Mouse (Mus musculus) frontal cortex, postnatal 36 days (tissue): Measurements from ENCODE around the gene Gm11567.
"Not testable (repeated sequence)": the region's sequence is repeated elsewhere in the genome, so short reads cannot be mapped to it uniquely, and the experiment has no call there.

ENCODE experiments used
- DNase-seq, 2 experiments: peaks; one replicate each; pipeline ENCODE4 v3.0.0; 2022; ENCODE audit warnings: low spot score in 2 of 2

Gene Gm11567

GRCm38 (mm10) chr11:99878887-99879286 lies at the start of gene Gm11567:
Gene Gm11567, plus strand, starts transcription at chr11:99879187.
- DNase-seq: not testable (repeated sequence)

GRCm38 (mm10) chr11:99837966-99838365 lies 41.0 kb upstream of the Gm11567 start, which contains the start of gene 2300003K06Rik:
Gene 2300003K06Rik, minus strand, starts transcription at chr11:99838066.
- no peak for DNase-seq

- DNase-seq: no peak
Observed at GRCm38 (mm10) chr11:99842185-99842584, 36.8 kb upstream of the Gm11567 start.

- DNase-seq: no peak
Observed at GRCm38 (mm10) chr11:99846746-99847145, 32.2 kb upstream of the Gm11567 start.

- DNase-seq: no peak
Observed at GRCm38 (mm10) chr11:99851508-99851907, 27.5 kb upstream of the Gm11567 start, which contains the start of gene Krtap4-16. Gene Krtap4-16, minus strand, starts transcription at chr11:99851608.

GRCm38 (mm10) chr11:99854121-99854520 lies 24.9 kb upstream of the Gm11567 start:
- DNase-seq: no peak

- no peak for DNase-seq
Observed at GRCm38 (mm10) chr11:99857617-99858016, 21.4 kb upstream of the Gm11567 start, which contains the start of gene Gm11568. Gene Gm11568, plus strand, starts transcription at chr11:99857917.

- peak in 1 of 2 experiments; percentile 1 for DNase-seq
Observed at GRCm38 (mm10) chr11:99858761-99859160, 20.2 kb upstream of the Gm11567 start.

- not testable (repeated sequence) for DNase-seq
Observed at GRCm38 (mm10) chr11:99864176-99864575, 14.8 kb upstream of the Gm11567 start, which contains the start of gene Gm11559. Gene Gm11559, plus strand, starts transcription at chr11:99864476.

- not testable (repeated sequence) for DNase-seq
Observed at GRCm38 (mm10) chr11:99873089-99873488, 5.9 kb upstream of the Gm11567 start, which contains the start of gene Krtap9-1. Gene Krtap9-1, plus strand, starts transcription at chr11:99873389.

GRCm38 (mm10) chr11:99907620-99908019 lies 28.6 kb downstream of the Gm11567 start, which contains the start of gene Krtap31-1:
Gene Krtap31-1, plus strand, starts transcription at chr11:99907920.
- DNase-seq: no peak

- no peak for DNase-seq
Observed at GRCm38 (mm10) chr11:99914451-99914850, 35.5 kb downstream of the Gm11567 start, which contains the start of gene Gm11565. Gene Gm11565, plus strand, starts transcription at chr11:99914751.
